Mouse (Mus musculus) cortical plate, adult 2 months (tissue): ENCODE data around the gene Gm21936.
"Not testable (repeated sequence)": the region's sequence is repeated elsewhere in the genome, so short reads cannot be mapped to it uniquely, and the experiment has no call there.

Experiments used
- CTCF ChIP-seq: fragments of 200-500 bp; IDR thresholded peaks from 2 replicates; pipeline ENCODE4 v1.5.1; 2011; ENCODE audit warnings: mild to moderate bottlenecking, control low read depth, low read length; ENCODE audit not compliant: insufficient read depth; ENCODE audit errors: extremely low read depth
- POLR2A ChIP-seq: fragments of 200-500 bp; IDR thresholded peaks from 2 replicates; pipeline ENCODE4 v1.6.1; 2011; ENCODE audit warnings: mild to moderate bottlenecking, low read length, control low read depth; ENCODE audit not compliant: insufficient read depth; ENCODE audit errors: extremely low read depth

- not testable (repeated sequence) for TF ChIP-seq POLR2A, CTCF
Observed at GRCm38 (mm10) chr12:87775655-87776054, 19.7 kb upstream of the Gm21936 start, which contains the start of gene Gm21319.
